Mouse (Mus musculus) small intestine, adult 2 months (tissue): ENCODE results near the gene Ucp2.

ENCODE experiments used
- CTCF ChIP-seq: fragments of 200-500 bp; IDR thresholded peaks from 2 replicates; pipeline ENCODE4 v1.5.1; 2012; ENCODE audit warnings: low read depth, mild to moderate bottlenecking, control low read depth, inconsistent platforms, low read length, moderate library complexity, mixed read lengths; ENCODE audit not compliant: insufficient replicate concordance, insufficient read length; ENCODE audit errors: extremely low read depth
- POLR2A ChIP-seq: fragments of 200-500 bp; IDR thresholded peaks from 2 replicates; pipeline ENCODE4 v1.6.1; 2012; ENCODE audit warnings: low read depth, mild to moderate bottlenecking, control low read depth, inconsistent platforms, low read length, moderate library complexity

DNA sequence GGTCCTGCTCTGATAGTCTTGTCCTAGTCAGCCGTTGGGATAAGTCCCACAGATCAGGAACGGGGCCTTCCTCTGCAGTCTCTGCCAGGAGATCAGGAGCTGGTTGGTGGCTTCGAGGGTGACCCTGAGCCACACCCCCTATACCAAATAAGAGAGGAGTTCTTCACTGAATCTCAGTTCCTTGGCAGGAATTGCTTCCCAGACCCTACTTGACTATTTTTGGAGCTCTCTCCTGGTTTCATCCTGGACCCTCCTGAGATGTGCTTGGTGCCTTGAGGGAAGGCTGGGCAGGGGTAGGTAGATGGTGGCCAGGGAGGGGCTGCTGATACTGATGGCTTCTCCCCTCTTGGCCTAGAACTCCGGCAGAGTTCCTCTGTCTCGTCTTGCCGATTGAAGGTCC lies 3.2 kb downstream of the Ucp2 start:
- TF ChIP-seq CTCF = no peak
- TF ChIP-seq POLR2A = no peak; the same call in 1 of the 2 replicates
